Mouse (Mus musculus): ENCODE results near the gene Selenbp2.
"Not testable (repeated sequence)": the region's sequence is repeated elsewhere in the genome, so short reads cannot be mapped to it uniquely, and the experiment has no call there.

Gene Selenbp2

DNA sequence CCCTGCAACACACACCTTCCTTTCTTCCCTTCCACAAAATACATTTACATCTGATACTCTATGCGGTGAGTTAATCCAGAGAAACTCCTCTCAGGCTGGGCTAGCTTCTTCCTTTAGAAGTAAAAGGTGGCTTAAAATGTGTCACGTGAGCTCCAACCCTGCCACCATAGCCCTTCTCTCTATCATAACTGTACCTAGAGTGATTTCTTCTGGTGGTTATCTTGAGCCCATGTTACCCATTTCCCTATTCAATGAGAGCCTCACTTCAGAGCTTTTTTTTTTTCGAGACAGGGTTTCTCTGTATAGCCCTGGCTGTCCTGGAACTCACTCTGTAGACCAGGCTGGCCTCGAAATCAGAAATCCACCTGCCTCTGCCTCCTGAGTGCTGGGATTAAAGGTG, 1.7 kb upstream of the Selenbp2 start:
- not testable (repeated sequence) for DNase-seq (ENCODE audit: low read depth, low spot score)

DNA sequence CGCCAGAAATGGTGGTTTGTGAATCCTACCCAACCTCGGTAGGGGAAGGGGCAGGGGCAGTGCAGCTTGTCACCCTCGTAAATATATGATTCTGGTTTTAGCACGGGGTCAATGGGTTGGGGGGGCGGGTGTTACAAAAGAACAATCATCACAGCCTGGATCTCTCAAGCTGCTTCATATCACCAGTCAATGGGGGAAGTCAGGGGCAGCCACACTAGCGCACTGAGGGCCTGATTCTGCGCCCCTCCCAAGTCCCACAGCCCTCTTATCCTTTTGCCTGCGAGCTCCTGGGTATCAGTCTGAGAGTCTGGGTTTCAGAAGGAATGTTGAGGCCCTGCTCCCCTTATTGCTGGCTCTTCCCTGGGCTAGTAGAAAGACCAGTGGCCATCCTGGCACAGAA, 518 bp downstream of the Selenbp2 start:
- not testable (repeated sequence) for DNase-seq (ENCODE audit: low read depth, low spot score)

DNA sequence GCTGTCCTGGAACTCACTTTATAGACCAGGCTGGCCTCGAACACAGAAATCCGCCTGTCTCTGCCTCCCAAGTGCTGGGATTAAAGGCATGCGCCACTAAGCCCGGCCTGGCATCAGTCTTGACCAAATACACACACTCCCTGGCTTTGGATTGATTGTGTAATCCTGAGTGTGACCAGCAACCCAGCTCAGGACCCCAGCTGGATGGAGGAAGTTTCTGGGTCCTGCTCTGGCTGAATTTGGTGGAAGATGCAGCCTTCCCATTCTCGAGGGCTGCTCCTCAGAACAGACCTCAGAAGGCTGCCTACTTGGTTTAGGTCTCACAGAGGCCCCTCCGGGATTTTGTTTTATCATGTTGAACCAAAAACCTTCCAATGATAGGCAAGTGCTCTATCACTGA, 2.2 kb downstream of the Selenbp2 start:
- DNase-seq (ENCODE audit: low read depth, low spot score), result not testable (repeated sequence)

DNA sequence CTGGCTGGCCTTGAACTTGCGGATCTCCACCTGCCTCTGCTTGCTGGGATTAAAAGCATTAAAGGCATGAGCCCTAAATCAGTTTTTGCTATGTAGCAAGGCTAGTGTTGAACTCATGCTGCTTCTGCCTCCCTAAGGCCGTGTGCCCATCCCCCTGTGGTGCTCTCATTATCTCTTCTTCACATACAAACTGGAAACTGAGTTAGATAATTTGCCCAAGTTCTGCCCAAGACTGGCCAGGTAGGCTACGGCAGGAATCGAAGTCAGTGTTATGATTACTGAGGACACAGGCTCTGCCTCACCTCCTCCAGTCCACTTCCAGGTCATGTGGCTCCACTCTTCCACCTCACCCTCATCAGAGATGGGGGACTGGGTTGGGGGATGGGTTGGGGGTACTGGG, 2.9 kb downstream of the Selenbp2 start:
- DNase-seq (ENCODE audit: low read depth, low spot score), result not testable (repeated sequence)

DNA sequence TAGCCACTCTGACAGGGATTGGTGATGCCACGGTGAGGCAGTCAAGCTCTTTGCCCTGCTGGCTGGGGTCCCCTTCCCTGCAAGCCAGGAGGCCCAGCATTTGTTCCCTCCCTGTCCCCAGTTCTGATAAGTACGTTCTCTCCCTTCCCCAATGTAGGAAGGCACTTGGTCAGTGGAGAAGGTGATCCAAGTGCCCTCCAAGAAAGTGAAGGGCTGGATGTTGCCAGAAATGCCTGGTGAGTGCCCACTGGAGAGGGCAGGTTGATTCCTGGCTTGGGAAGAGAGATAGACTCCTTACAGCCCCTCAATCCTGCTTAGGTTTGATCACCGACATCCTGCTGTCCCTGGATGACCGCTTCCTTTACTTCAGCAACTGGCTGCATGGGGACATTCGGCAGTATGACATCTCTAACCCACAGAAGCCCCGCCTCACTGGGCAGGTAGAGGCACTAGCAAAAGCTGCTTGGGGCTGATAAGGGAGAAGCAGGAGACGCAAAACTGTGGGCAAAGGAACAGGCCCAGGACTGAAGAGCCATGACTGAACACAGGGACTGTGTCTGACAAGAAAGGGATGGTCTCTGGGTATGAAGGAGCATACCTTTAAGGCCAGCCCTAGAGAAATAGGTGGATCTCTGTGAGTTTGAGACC, 8.9 kb downstream of the Selenbp2 start:
- not testable (repeated sequence) for DNase-seq (ENCODE audit: low read depth, low spot score)

DNA sequence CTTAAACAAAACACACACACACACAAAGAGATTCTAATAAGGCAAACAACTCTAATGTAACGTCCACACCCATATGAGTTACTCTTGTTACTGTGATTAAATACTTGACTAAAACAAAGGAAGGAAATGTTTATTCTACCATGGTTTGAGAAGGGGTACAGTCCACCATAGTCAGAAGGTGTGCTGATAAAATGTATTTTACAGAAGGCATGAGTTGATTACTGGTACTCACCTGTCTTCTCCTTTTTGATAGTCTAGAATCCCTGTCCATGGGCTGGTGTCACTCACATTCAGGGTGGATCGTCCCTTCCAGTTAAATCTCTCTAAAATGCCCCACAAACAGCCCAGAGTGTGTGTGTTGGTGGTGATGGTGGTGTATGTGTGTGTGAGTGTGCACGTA, 9.5 kb downstream of the Selenbp2 start:
- no peak for DNase-seq (ENCODE audit: low read depth, low spot score)

DNA sequence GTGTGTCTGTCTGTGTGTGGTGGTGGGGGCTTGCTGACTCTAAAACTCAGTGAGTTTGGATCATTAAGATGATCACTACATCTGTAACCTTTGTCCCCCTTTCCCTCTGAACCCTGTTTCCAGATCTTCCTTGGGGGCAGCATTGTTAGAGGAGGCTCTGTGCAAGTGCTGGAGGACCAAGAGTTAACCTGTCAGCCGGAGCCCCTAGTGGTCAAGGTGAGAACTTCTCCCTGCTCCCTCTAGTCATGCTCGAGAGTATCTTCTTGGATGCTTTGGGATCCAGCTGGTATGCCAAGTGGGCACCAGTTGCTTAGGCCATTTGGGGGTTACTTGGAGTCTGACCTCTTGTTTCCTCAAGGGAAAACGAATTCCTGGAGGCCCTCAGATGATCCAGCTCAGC, 10.0 kb downstream of the Selenbp2 start:
- DNase-seq (ENCODE audit: low read depth, low spot score), result not testable (repeated sequence)

DNA sequence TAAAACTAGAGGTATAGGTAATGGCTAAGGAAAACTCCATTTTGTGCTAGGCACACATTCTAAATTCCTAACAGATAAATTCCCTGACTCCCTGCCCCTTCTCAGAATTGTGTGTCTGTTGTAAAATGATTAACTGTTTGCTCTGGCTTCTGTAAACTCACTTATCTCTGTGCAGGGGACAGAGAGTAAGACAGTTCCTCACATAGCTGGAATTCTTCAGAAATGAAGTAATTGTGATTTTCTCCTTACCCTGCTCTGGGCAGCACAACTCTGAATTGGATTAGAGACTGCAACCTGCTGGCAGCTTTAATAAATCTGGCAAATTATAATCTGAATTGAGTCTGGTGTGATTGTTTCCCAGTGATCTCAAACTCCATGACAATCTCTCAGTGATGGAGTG, 17.2 kb downstream of the Selenbp2 start:
- not testable (repeated sequence) for DNase-seq (ENCODE audit: low read depth, low spot score)

DNA sequence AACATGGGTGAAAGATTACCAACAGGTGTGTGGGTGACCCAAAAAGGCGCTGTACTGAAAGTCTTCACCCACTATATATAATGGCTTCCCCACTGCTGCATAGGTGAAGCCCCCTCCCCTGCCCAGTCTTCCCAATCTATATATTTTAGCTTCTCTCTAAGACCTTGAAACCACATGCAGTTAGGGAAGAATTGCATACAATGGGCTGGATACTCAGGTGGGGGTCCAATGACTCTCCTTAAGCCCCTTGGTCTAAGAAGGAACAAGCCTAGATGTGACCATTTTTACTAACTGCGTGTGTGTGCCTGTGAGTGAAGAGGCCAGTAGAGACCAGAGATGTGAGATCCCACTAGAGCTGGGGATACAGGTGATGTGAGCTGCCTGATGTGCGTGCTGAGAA, 20.1 kb downstream of the Selenbp2 start:
- DNase-seq (ENCODE audit: low read depth, low spot score), result not testable (repeated sequence)

DNA sequence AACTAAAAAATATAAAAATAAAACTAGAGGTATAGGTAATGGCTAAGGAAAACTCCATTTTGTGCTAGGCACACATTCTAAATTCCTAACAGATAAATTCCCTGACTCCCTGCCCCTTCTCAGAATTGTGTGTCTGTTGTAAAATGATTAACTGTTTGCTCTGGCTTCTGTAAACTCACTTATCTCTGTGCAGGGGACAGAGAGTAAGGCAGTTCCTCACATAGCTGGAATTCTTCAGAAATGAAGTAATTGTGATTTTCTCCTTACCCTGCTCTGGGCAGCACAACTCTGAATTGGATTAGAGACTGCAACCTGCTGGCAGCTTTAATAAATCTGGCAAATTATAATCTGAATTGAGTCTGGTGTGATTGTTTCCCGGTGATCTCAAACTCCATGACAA, 24.9 kb downstream of the Selenbp2 start:
- not testable (repeated sequence) for DNase-seq (ENCODE audit: low read depth, low spot score)

DNA sequence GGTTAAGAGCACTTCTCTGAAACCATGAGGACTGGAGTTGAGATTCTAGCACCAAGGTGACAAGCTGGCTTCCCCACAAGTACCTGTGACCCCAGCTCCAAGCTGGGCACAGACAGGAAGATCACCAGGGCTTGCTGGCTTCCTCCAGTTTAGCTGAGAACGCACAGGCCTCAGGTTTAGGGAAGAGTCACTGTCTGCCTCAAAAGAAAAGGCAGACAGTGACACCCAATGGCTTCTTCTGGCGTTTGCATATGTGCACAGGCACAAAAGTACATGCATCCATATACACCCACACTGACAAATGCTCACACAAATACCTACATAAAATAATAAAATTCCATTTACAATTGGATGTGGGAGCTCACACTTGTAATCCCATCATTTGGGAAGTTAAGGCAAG, 30.3 kb downstream of the Selenbp2 start:
- DNase-seq (ENCODE audit: low read depth, low spot score), result not testable (repeated sequence)

DNA sequence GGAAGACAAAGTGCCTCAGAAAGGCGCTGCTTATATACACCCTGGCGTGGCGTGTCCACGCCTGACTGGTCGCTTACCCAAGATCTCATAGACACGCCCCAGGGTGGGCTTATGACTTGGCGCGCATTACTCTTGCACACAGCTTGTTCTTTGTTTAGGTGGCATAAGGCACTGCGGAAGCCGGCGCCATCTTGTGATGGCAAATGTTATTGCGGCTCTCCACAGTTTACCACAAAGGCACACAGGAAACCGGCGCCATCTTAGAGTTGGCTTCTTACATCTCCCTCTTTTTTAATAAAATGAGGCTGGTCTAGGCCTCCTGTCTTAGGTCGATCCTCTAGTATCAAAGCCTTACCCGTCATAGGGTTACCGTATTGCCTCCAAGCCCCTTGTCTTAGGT, 52.3 kb downstream of the Selenbp2 start:
- DNase-seq (ENCODE audit: low read depth, low spot score), result no peak

Measured in skeletal muscle tissue, adult 2 months (tissue).